Mouse (Mus musculus) G1E (cell line): Measurements from ENCODE around the gene Tada1.

Experiments
- CTCF ChIP-seq: IDR thresholded peaks from 2 replicates; pipeline ENCODE4 v1.5.1; 2012; ENCODE audit warnings: low read depth, low read length, inconsistent platforms, mixed read lengths
- GATA1 ChIP-seq: IDR thresholded peaks from 2 replicates; pipeline ENCODE4 v1.6.1; 2012; ENCODE audit warnings: borderline replicate concordance, low read length, inconsistent platforms, mixed read lengths
- GATA2 ChIP-seq: IDR thresholded peaks from 2 replicates; pipeline ENCODE4 v1.6.1; 2012; ENCODE audit warnings: low read depth, low read length, inconsistent platforms, borderline replicate concordance
- POLR2AphosphoS5 ChIP-seq: IDR thresholded peaks from 2 replicates; pipeline ENCODE4 v1.6.1; 2012; ENCODE audit warnings: low read depth, low read length, inconsistent platforms; ENCODE audit not compliant: insufficient replicate concordance
- TAL1 ChIP-seq: conservative IDR thresholded peaks from 2 replicates; pipeline ENCODE4 v1.6.1; 2012; ENCODE audit warnings: low read depth, low read length, inconsistent platforms, mixed read lengths

DNA sequence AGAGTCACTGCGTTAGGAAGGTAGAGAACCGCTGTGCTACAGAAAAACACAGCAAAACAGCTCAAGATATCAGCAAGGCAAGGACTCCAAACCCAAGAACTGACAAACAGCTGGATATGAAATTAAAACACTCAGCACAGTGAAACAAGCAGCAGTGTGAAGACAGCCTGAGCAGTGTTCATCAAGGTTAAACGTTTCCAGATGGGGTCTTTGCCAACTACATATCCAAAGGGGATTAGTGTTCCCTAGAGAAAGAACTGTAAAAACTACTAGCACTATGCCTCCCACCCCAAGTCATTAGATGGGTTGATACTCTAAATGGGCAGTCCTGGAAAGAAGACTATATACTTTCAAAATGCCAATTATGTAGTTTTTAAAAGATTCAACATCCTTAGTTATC, 29.6 kb upstream of the Tada1 start:
- TF ChIP-seq CTCF (no peak), GATA1 (no peak), TAL1 (no peak), POLR2AphosphoS5 (no peak), GATA2 (no peak)
